In genomic region chr17:36355763-36356162, GRCm38 (mm10) we compare ENCODE assay signal across 23 mouse cellular contexts. TPM values are rescaled to one million over a fixed set of nuclear protein-coding genes. Genes with fewer than 3 reads are reported as not detected.
"Had no signal": no experiment of that assay in that cellular context is flagged by ENCODE, and none has a peak within 500 bp of the region (broad histone marks: within the 10 kb centered on the region; RNA-seq: fewer than 3 reads in every experiment).

No protein-coding gene starts in this region.

- H3K9me3 ChIP-seq: kidney, embryonic 15.5 days; liver, embryonic 13.5 days; neural tube, embryonic 12.5 days had no signal

- DNase-seq: liver, embryonic 13.5 days; lung, adult 2 months had no signal

- H3K4me2 ChIP-seq: kidney, embryonic 15.5 days; liver, embryonic 13.5 days; neural tube, embryonic 12.5 days had no signal

- H3K4me1 ChIP-seq: kidney, embryonic 15.5 days; liver, embryonic 13.5 days; neural tube, embryonic 12.5 days had no signal

- H3K36me3 ChIP-seq: kidney, embryonic 15.5 days; liver, embryonic 13.5 days; neural tube, embryonic 12.5 days had no signal

- H3K4me3 ChIP-seq: kidney, embryonic 15.5 days; left cerebral cortex, adult 2 months; liver, embryonic 13.5 days; neural tube, embryonic 12.5 days had no signal

- H3K27ac ChIP-seq: kidney, embryonic 15.5 days; left cerebral cortex, adult 2 months; liver, embryonic 13.5 days; neural tube, embryonic 12.5 days had no signal

- H3K27me3 ChIP-seq: liver, embryonic 13.5 days; neural tube, embryonic 12.5 days had no signal

- H3K9ac ChIP-seq: kidney, embryonic 15.5 days; liver, embryonic 13.5 days; neural tube, embryonic 12.5 days had no signal

RNA-seq across cellular contexts. Expression of gene H2-M10.3, which starts 12.5 kb away (rescaled TPM):
- total RNA-seq: layer of hippocampus, adult 8-10 months; layer of hippocampus, postnatal 10 days; layer of hippocampus, postnatal 36 days; left cerebral cortex, adult 2 months; left cerebral cortex, postnatal 10 days; left cerebral cortex, postnatal 36 days; liver, adult 2 months; megakaryocyte progenitor cell, adult 5-6 weeks; megakaryocyte-erythroid progenitor cell, adult 5-6 weeks had no signal
- polyA plus RNA-seq: kidney, embryonic 15.5 days; limb, embryonic 11.5 days; limb, embryonic 14.5 days; liver, adult 2 months; liver, embryonic 13.5 days; liver, embryonic 16.5 days; lung, adult 2 months; lung, embryonic 16.5 days; midbrain, embryonic 16.5 days; neural tube, embryonic 12.5 days; small intestine, adult 2 months; spleen, adult 2 months; stomach, embryonic 16.5 days; urinary bladder, adult 2 months had no signal

RNA-seq across cellular contexts. Expression of gene H2-M10.1, which starts 29.8 kb away (rescaled TPM):
- total RNA-seq: layer of hippocampus, adult 8-10 months; layer of hippocampus, postnatal 10 days; layer of hippocampus, postnatal 36 days; left cerebral cortex, adult 2 months; left cerebral cortex, postnatal 10 days; left cerebral cortex, postnatal 36 days; liver, adult 2 months; megakaryocyte progenitor cell, adult 5-6 weeks; megakaryocyte-erythroid progenitor cell, adult 5-6 weeks had no signal
- polyA plus RNA-seq: kidney, embryonic 15.5 days; limb, embryonic 11.5 days; limb, embryonic 14.5 days; liver, adult 2 months; liver, embryonic 13.5 days; liver, embryonic 16.5 days; lung, adult 2 months; lung, embryonic 16.5 days; midbrain, embryonic 16.5 days; neural tube, embryonic 12.5 days; small intestine, adult 2 months; spleen, adult 2 months; stomach, embryonic 16.5 days; testis, adult 2 months; urinary bladder, adult 2 months had no signal
